Mouse (Mus musculus): ENCODE measurements at regions not wholly inside any gene's neighbourhood (a gene's known extent, or its start where the extent isn't known, plus 50 kb on each side); places are given as distances from the start of the nearest gene placed in this dataset.
A peak's percentile ranks its signal among the peaks of the same experiment; 100 is the strongest.

DNA sequence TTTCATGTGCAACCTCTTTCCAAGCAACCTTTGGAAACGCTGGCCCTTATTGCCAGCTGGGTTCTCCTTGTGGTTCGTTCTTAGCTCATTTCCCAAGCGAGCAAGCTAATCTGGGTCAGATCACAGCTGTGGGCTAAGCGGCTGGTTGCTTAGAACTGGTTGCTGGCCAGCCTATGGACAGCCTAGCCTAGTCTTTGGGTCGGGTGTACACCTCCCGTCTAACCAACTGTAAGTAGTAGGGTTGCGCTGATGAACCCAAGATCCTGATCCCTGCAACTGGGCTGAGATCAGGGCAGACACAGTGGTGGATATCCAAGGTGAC lies 236.5 kb downstream of the Mtx2 start:
- DNase-seq = no peak

DNA sequence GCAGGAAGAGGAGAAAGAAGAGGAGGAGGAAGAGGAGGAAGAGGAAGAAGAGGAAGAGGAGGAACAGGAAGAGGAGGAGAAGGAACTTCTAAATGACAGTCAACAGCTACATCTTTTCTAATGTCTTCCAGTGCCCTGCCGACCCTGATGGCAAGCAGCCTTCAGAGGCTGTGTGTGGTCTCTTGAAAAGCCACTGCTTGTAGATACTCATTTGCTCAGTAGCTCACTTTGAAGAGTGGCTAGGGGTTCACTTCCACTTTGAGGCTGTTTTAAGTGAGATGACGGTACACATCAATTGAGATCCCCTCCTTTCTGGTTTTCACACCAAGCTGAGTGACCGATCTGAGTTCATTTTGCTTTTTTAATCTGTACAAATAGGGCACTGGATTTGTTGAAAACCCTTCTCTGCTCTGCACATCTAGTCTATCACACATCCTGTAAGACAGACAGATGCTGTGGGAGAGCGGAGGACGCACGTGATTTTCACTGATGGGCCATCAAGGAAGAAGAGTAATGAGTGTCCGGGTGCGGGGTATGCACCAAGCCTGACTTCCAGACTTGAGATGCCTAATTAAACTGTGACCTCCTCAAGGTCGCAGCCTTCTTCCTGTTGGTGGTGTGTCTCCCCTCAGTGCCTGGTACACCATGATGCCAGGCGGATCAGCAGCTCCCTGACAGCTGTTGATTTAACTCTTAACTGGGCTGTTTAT lies 239.0 kb downstream of the Mtx2 start:
- DNase-seq = peak; percentile 78

DNA sequence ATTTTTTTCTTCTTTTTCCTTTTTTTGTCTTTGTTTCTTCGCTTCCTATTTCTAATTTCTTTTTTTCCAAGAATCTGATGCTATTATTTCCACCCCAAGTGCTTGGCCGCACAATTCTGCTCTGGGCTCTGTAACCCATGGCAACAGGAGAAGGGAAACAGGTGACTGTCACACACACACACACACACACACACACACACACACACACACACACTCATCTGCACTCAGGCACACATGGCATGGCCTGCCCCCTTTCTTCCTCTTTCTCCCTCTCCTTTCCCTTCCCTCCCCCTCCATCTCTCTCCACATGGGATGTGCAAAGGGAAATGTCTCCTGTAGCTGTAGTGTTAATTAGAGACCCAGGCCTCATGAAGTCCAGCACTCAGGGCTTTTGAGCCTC lies 239.7 kb downstream of the Mtx2 start:
- DNase-seq = peak; percentile 54

DNA sequence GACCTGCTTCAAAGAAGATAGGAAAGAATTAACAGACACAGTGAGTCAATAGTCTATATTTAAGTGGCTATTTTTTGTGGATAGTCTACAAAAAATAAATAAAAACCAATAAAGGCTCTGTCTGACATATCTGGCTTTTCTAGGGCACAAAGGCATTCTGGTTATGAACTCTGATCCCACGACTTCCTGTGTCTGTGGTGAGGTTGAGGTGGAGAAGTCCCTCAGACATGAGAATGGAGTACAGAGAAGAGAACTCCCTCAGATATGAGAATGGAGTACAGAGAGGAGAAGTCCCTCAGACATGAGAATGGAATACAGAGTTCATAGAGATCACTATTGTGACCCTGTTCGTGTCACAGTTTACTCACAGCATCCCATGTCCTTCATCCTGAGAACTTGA lies 243.7 kb downstream of the Mtx2 start:
- no peak for DNase-seq

DNA sequence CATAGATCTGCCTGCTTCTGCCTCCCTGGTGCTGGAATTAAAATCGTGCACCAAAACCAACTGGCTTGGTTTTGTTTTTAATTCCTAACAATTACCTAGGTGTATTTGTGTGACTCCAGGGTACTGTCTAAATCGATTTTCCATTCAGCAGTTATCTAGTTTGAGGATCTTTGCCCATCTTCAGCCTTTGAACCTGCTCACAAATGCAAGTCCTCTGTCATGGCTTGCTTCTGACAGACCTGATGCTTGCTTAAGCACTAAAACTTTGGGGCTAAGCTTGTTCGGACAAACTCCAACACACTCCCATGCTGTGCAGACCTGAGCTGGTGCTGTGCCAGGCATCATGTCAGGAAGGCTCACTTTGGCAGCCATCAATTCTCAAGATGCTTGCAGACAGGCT lies 246.4 kb downstream of the Mtx2 start:
- peak; percentile 77 for DNase-seq

DNA sequence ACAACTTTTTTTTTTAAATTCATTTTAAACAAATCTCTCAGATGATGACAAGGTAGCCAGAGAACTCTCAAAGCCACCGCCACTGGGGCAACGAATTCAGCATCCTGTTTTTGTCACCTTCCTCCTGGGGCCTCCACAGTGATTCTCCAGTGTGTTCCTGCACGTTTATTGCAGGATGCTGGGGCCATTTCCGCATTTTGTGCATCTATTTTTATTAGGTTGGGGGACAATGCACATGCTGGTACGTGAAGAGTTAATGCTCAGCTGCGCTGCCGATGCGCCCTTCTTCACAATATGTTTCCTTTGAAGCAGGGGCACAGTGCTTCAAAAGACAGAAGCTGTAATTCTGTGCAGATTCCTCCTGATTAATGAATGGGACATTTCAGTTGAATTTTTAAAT lies 246.9 kb downstream of the Mtx2 start:
- DNase-seq = peak; percentile 23

DNA sequence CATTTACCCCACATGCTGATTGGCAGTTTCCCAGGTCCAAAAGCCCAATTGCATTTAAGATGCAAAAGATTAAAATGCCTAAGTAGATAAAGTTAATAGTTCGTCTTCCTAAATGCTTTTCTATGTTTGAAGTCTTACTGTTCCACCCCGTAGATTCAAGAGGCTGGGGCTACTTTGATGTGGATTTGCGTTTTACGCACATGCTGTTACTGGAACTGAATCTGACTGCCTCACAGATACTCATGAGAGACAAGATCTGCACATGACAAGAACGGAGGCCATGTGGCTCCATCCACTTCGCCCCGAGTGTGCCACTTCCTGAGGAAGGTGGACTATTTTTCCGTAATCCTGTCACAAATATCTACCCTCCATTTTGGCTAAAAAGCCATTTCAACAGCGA lies 247.6 kb downstream of the Mtx2 start:
- peak; percentile 56 for DNase-seq

DNA sequence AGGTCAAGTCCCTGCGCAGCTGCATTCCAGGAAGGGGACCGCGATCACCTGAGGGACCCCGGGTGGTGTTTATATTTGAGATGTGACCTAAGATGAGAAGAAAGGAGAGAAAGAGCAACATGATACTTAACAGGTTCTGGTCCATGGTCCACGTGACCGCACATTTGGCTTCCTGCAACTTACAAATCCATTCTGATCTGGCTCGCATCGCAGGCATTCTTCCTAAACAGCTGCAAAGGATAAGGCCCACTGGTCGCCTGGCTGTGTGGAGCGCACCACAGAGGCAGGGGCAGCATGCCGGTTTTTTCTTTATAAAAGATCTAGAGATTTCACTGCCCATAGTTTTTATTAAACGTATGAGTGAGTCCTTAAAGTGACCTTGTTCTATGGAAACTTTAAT lies 261.6 kb downstream of the Mtx2 start:
- DNase-seq = no peak

DNA sequence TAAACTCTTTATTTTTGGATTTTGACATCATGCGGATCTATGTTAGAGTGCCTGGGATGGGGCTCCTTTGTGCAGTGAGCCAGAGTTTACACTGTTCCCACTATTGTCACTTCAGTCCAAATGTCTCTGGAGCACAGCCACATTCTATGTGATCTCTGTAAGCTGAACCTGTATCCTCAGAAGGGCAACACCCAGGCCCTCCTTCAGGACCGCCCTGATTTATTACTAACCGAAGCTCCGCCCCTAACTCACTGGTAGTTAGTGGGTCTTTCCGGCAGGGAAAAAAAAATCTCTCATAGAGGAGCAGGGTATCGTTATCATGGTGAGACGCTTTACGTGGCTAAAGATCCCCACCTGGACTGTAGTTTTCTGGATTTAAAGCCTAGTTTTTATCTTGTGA lies 263.6 kb downstream of the Mtx2 start:
- DNase-seq = no peak

DNA sequence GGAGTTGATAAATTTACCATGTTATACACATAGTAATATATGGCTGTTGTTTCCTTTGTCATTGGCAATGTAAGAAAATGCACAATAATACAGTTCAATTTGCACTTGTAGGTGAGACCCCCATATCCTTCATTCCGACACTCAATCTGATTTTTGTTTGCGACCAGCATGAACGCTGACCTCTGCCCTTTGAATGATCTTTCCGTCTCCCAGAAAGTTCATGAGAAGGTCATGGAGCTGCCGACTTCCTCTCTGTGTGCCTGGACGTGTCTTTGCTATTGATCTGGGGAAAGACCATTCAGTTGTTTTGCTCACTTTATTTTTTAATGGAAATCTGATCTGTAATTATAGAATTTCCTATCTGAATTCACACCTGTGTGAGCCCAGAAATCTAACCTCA lies 264.0 kb downstream of the Mtx2 start:
- DNase-seq = no peak

DNA sequence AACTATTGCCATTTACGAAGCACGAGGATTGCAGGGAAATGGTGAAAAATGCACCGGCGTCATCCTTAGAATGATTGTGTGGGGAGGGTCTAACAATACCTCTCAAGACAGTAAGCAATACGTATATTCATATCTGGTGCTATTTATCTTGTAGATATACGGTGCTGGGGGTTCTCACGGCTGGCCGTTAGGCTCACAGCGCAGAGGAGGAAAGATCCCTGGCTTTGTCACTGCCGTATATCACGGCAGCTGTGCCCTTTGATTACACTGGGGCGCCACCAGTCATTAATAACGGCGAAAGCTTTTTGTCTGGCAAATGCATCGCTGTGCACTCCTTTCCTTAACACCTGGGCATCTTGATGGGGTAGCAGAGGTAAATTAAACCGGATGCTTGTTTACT lies 264.8 kb downstream of the Mtx2 start:
- no peak for DNase-seq

DNA sequence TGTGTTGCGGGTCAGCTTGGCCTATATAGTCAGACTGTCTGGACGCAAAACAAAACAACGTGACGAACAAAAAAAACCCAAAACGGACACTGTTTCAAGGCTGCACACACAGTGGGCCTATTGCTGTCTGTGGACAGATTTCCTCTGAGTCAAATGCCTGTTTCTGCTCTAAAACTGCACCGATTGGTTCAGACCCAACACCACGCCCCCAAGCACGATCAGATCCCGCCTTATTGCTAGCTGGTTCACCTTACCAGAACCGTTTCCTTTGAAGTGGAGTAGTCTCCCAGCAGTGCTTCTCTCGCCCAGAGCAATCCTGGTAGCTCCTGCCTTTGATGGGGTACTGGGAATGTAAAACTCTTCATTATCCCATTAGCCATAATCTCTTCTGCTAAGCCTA lies 275.9 kb downstream of the Mtx2 start:
- peak; percentile 82 for DNase-seq

DNA sequence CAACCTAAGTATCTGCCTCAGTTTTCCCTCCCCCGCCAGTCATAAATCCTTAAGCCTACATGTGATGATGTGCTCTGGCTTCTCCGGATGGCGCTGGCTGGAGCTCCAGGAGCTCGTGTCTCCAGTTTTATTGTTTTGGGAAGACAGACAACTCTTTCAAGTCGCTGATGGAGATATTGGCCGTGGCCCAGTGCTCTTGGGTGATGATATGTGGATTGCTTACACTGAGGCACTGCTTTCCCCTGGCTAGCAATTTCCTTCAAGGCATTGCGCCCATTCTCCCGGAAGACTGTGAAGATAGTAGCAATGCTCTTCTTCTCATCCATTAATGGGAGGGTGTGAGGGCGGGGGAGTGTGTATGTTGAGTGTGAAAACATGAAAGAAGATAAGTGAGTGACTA lies 287.1 kb downstream of the Mtx2 start:
- peak; percentile 94 for DNase-seq

DNA sequence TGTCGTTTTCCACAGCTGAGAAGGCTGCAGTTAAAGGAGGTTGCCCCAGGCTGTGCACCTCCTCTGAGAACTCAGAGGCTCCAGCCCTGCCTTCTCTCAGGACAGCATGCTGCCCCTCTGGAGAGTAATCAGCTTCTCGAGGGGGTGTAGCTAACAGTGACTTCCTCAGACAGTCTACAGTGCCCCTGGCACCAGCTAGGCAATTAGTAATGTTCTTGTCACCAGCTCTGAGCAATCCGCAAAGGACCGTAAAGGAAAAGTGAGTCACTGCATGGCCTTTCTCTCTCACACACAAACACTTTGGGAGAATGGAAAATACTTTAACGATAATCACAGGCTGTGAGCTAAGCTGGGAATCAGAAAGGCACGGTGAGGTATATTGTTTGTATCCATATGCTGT lies 288.8 kb downstream of the Mtx2 start:
- DNase-seq = peak; percentile 83

DNA sequence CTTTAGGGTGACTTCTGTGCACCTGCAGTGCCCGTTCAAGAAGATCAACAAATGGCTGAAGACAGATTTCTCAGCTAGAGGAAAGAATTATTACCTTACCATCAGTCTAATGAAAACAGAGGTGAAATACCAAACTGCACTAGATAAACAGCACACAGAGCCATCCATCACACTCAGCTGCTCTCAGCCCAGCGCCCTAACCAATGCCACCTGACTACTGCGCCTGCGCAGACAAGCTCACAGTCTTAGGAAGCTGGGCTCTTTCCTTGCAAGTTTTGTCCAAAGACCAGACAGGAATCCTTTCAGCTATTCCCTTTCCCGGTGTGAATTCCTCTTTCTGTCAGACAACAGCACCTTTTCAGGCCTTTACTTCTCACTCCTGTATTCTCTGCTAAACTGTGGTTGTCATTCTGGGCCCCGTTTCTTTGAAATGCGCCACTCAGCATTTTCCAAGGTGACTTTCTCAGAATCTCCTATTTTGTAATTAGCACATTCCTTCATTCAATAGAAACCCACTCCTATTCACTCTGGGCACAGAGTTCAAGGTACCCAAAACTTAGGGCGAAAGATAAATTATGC lies 292.8 kb downstream of the Mtx2 start:
- peak; percentile 68 for DNase-seq

DNA sequence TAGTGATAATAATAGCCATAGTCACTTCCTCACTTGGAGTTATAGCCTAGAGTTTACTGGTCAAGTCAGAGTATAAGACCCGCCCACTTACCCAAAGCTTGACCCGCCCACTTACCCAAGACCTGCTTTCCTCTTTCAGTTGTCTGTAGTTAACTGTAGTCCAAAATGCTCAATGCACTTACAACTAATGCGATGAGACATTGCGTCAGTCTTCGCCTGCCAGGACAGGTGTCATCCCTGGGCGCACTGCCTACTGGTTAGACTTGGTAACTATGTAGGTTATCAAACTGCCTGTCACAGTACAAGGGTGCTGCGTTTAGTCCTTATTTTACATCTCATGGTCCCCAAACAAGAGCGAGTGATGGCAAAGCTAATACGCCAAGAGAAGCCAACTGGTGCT lies 294.0 kb downstream of the Mtx2 start:
- peak; percentile 70 for DNase-seq

DNA sequence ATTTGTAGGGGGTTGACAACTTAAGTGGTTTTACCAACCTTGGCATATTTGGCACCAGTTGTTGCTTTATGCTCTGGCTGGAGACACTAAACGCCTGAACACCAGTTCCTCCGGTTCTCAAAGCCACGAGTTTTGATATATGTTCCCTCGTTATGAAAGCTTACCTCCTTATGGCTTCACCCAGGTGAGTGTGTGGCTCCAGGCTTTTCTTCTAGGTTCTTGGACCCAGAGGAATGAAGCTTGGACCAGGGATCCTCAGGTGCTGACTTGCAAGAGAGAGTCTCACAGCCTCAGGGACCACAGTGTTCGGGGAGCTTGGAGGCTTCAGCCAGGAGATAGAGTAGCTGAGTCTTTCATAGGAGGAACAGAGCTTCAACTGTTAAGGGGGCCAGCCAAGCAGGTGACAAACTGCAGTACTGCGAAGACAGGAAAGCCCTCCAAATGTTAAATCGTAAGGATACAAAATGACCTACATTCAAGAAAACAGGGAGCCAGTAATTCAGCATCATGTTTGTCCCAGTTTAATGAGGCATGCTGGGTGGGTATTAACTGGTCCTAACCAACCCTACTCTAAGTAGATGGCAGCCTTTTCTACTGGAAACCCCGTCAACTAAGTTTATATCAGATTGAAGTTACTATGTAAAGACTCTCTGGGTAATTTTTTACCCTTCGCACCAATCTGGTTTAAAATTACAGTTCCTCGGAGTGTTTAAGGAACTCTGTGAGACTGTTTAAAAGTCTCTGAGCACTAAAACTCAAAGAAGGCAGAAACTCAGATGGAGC lies 307.9 kb downstream of the Mtx2 start:
- DNase-seq = peak; percentile 42

DNA sequence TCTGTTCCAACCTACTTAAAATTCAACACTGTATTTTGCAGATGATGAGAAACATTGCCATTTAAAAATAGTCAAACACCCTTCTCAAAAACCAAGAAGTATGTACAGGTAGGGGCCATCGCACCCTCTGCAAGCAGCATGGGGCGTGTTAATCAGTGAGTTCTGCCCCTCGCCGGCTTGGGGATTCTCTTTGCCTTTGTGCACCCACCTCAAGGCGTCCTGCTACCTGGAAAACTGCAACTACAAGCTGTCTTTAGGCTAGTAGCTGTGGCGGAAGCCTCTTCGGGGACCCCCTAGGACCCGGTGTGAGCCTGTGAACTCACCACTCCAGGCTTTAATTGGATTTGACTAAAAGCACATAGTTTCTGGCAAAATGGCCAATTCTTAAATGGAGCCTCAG lies 311.0 kb downstream of the Mtx2 start:
- peak; percentile 83 for DNase-seq

DNA sequence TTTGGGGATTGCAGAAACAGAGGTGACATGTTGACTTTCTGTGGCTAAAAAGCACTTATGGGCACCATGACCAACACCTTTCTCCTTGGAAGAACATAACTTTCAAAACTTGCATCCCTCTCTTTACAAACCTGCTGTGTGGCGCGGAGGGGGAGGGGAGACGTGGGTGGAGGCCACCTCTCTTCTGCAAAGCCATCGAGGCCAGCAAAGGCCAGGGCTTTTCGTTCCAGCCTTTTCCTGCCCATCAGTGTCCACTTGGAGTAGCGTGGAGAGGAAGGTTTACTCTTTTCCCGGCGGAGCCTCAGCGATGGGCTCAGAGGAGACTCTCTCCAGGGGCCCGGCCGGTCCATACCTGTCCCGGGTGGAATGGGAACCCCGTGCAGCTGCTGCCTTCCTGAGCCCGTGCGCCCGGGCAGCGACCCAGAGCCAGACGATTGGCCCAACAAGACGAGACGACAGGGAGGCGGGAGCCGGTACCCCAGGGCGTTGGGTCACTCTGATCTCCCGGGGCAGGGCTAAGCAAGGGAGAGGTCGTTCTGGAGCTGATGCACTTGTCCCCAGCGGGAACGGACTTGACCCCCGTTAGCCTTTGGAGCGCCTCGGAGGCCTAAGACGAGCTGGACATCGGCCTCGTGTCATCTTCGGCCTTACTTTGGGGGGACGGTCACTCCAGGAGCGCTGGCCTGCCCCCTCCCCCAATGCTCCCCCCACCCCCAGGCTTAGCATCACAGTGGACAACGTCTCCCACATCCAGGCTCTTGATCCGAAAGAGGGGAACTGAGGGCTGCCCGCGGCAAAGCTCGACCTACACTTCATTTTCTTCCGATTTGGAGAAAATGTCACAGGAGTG lies 311.8 kb downstream of the Mtx2 start:
- DNase-seq = peak; percentile 94

DNA sequence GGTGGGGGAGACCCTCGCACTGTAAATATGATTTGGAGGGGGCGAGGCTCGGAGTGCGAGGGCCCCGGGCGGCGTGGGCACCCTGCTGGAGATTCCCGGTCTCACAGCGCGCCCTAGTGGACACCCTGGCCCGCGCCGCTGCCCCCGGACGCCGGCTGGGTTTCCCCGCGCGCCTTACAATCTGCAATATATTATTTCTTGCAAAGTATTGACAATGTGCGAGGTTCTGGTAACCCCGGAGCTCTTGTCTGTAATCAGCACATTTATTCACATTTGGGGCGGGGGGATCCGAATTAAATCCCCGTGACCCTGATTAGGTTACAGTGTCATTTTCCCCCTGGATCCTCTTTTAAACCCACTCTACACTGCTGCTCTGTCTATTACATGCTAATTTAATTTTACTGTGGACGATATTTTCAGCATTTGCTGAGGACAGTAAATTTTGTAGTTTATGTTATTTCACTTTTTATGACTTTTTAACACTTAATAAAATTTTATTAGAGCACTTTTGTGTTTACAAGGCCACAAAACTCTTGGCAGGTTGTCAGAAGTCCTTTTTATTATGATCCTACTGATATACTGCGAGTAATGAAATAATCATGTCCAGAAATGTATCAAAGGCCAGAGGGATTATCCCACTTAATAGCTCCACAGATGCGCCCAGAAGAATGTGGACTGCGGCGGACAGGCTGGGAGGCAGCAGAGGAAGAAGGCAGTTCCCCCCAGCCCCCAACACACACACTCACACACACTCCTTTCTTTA lies 312.6 kb downstream of the Mtx2 start:
- no peak for DNase-seq

DNA sequence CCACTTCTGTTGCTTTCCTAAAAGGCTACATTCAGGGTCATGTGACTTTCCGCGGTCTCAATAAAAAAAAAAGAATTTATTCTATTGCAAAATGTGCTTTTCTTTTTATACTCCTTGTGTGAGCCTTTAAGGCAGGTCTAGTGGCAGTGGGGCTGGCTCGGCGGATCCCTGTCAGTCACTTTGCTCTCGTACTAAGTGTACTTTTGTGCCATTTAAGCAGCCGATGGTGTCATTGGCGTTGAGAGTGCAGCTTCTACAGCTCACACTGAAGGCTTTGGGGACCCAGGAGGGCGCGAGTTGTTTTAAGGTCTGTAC lies 313.1 kb downstream of the Mtx2 start:
- DNase-seq = peak; percentile 88

DNA sequence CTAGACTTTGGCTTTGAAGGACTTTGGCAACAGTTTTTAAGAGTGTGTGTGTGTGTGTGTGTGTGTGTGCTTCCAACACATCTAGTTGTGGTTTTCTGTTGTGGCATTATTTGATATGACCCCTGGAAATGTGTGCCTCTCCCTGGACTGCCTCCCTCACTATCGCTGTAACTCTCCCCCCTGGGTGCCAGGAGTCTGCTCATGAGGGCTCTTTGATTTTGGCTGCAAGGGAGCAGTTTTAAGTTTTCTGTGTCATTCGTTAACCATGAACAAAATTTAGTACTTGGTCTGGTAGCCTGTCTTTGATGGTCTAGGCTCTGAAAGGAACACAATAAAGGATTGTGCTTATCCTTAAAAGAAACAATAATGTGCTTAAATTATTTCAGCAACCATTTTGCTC lies 313.9 kb downstream of the Mtx2 start:
- peak; percentile 85 for DNase-seq

DNA sequence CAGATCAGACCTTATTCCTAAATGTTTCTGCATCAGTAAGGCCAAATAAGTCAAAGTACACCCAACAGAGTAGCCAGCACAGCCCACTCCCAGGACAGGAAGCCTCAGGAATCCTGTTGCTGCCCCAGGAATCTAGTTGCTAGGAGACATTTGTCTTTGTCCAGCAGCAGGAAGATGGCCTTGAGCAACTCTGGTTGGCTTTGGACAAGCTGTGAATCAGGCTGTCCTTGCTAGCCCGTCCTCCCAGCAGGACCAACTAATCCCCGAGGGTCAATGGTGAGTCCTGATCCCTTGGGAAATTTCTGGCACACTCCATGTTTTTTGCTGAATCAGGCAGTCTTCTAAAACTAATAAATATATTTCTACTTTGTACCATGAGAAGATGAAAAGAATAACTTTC lies 317.1 kb downstream of the Mtx2 start:
- peak; percentile 50 for DNase-seq
